Mouse (Mus musculus): ENCODE data around the gene Sorcs3. TPM values are rescaled to one million over a fixed set of nuclear protein-coding genes. Genes with fewer than 3 reads are reported as not detected.

Sorcs3 gene
- polyA plus RNA-seq, 1 experiment from 2014 or later = 9.9 TPM

GRCm38 (mm10) chr19:48206861-48207730, 1.3 kb downstream of the Sorcs3 start:
- Histone ChIP-seq H3K27ac (ENCODE audit: low read length) (no peak overlapping the region), H3K4me2 (ENCODE audit: low read length) (peak overlapping the region; percentile 96), H3K36me3 (ENCODE audit: control insufficient read depth, insufficient read depth) (no peaks in the 10 kb centered on the region), H3K27me3 (replicated peaks; ENCODE audit: control insufficient read depth, insufficient read depth, low read length) (peaks cover 11% of the 10 kb centered on the region; the same call in 1 of the 2 replicates), H3K9me3 (ENCODE audit: control insufficient read depth, low read length) (peaks cover 3% of the 10 kb centered on the region), H3K4me1 (replicated peaks; ENCODE audit: control insufficient read depth, insufficient read depth, low read length) (peaks cover 25% of the 10 kb centered on the region), H3K4me3 (replicated peaks; ENCODE audit: low read length) (peak overlapping the region; percentile 62), H3K9ac (replicated peaks; ENCODE audit: low read depth, low read length) (peak overlapping the region; percentile 1; the same call in 1 of the 2 replicates)
- ATAC-seq = no peak
- under 1% methylated on average over 21 of the region's 21 CpGs for WGBS

- H3K9ac ChIP-seq (replicated peaks; ENCODE audit: low read depth, low read length) = no peak overlapping the region
- peaks cover 25% of the 10 kb centered on the region for H3K4me1 ChIP-seq (replicated peaks; ENCODE audit: control insufficient read depth, insufficient read depth, low read length)
- peak overlapping the region; percentile 62 for H3K4me3 ChIP-seq (replicated peaks; ENCODE audit: low read length)
- no peak for ATAC-seq
- no peak overlapping the region for H3K27ac ChIP-seq (ENCODE audit: low read length)
- H3K36me3 ChIP-seq (ENCODE audit: control insufficient read depth, insufficient read depth) = no peaks in the 10 kb centered on the region
- H3K9me3 ChIP-seq (ENCODE audit: control insufficient read depth, low read length) = peaks cover 8% of the 10 kb centered on the region
- H3K4me2 ChIP-seq (ENCODE audit: low read length) = peak overlapping the region; percentile 96
- 6% methylated on average over 10 of the region's 10 CpGs for WGBS
- H3K27me3 ChIP-seq (replicated peaks; ENCODE audit: control insufficient read depth, insufficient read depth, low read length) = peaks cover 11% of the 10 kb centered on the region; the same call in 1 of the 2 replicates
Observed at GRCm38 (mm10) chr19:48207731-48208370, 2.0 kb downstream of the Sorcs3 start.

- Histone ChIP-seq H3K4me3 (replicated peaks; ENCODE audit: low read length) (no peak overlapping the region), H3K27ac (ENCODE audit: low read length) (no peak overlapping the region), H3K9ac (replicated peaks; ENCODE audit: low read depth, low read length) (no peak overlapping the region), H3K9me3 (ENCODE audit: control insufficient read depth, low read length) (peaks cover 8% of the 10 kb centered on the region), H3K4me1 (replicated peaks; ENCODE audit: control insufficient read depth, insufficient read depth, low read length) (no peaks in the 10 kb centered on the region), H3K4me2 (ENCODE audit: low read length) (no peak overlapping the region), H3K27me3 (replicated peaks; ENCODE audit: control insufficient read depth, insufficient read depth, low read length) (no peaks in the 10 kb centered on the region), H3K36me3 (ENCODE audit: control insufficient read depth, insufficient read depth) (no peaks in the 10 kb centered on the region)
- no peak for ATAC-seq
Observed at GRCm38 (mm10) chr19:48215379-48215778, 9.6 kb downstream of the Sorcs3 start.

- ATAC-seq = peak; percentile 67; the same call in 1 of the 2 replicates
- Histone ChIP-seq H3K27ac (ENCODE audit: low read length) (no peak overlapping the region), H3K9ac (replicated peaks; ENCODE audit: low read depth, low read length) (no peak overlapping the region), H3K27me3 (replicated peaks; ENCODE audit: control insufficient read depth, insufficient read depth, low read length) (peaks cover 9% of the 10 kb centered on the region; the same call in 1 of the 2 replicates), H3K4me1 (replicated peaks; ENCODE audit: control insufficient read depth, insufficient read depth, low read length) (peaks cover 18% of the 10 kb centered on the region), H3K4me3 (replicated peaks; ENCODE audit: low read length) (no peak overlapping the region), H3K36me3 (ENCODE audit: control insufficient read depth, insufficient read depth) (no peaks in the 10 kb centered on the region), H3K9me3 (ENCODE audit: control insufficient read depth, low read length) (no peaks in the 10 kb centered on the region), H3K4me2 (ENCODE audit: low read length) (peak overlapping the region; percentile 9)
- WGBS = 4% methylated on average over 13 of the region's 13 CpGs
Observed at GRCm38 (mm10) chr19:48237786-48238372, 32.1 kb downstream of the Sorcs3 start.

GRCm38 (mm10) chr19:48238391-48238790, 32.6 kb downstream of the Sorcs3 start:
- H3K9ac ChIP-seq (replicated peaks; ENCODE audit: low read depth, low read length) = no peak overlapping the region
- no peak overlapping the region for H3K4me3 ChIP-seq (replicated peaks; ENCODE audit: low read length)
- peaks cover 9% of the 10 kb centered on the region; the same call in 1 of the 2 replicates for H3K27me3 ChIP-seq (replicated peaks; ENCODE audit: control insufficient read depth, insufficient read depth, low read length)
- peak overlapping the region; percentile 9 for H3K4me2 ChIP-seq (ENCODE audit: low read length)
- H3K4me1 ChIP-seq (replicated peaks; ENCODE audit: control insufficient read depth, insufficient read depth, low read length) = peaks cover 18% of the 10 kb centered on the region
- H3K9me3 ChIP-seq (ENCODE audit: control insufficient read depth, low read length) = no peaks in the 10 kb centered on the region
- no peak overlapping the region for H3K27ac ChIP-seq (ENCODE audit: low read length)
- no peaks in the 10 kb centered on the region for H3K36me3 ChIP-seq (ENCODE audit: control insufficient read depth, insufficient read depth)
- peak; percentile 47; the same call in 1 of the 2 replicates for ATAC-seq
- 16% methylated on average over 9 of the region's 9 CpGs for whole genome bisulfite sequencing

GRCm38 (mm10) chr19:48240960-48241359, 35.1 kb downstream of the Sorcs3 start:
- peak; percentile 53; the same call in 1 of the 2 replicates for ATAC-seq
- Histone ChIP-seq H3K4me1 (replicated peaks; ENCODE audit: control insufficient read depth, insufficient read depth, low read length) (peaks cover 18% of the 10 kb centered on the region), H3K4me2 (ENCODE audit: low read length) (no peak overlapping the region), H3K4me3 (replicated peaks; ENCODE audit: low read length) (no peak overlapping the region), H3K9ac (replicated peaks; ENCODE audit: low read depth, low read length) (no peak overlapping the region), H3K9me3 (ENCODE audit: control insufficient read depth, low read length) (no peaks in the 10 kb centered on the region), H3K36me3 (ENCODE audit: control insufficient read depth, insufficient read depth) (no peaks in the 10 kb centered on the region), H3K27me3 (replicated peaks; ENCODE audit: control insufficient read depth, insufficient read depth, low read length) (peaks cover 9% of the 10 kb centered on the region; the same call in 1 of the 2 replicates), H3K27ac (ENCODE audit: low read length) (no peak overlapping the region)
- whole genome bisulfite sequencing = 8% methylated on average over 2 of the region's 2 CpGs

GRCm38 (mm10) chr19:48244036-48244435, 38.2 kb downstream of the Sorcs3 start:
- Histone ChIP-seq H3K36me3 (ENCODE audit: control insufficient read depth, insufficient read depth) (no peaks in the 10 kb centered on the region), H3K27ac (ENCODE audit: low read length) (no peak overlapping the region), H3K4me2 (ENCODE audit: low read length) (no peak overlapping the region), H3K4me1 (replicated peaks; ENCODE audit: control insufficient read depth, insufficient read depth, low read length) (peaks cover 10% of the 10 kb centered on the region), H3K27me3 (replicated peaks; ENCODE audit: control insufficient read depth, insufficient read depth, low read length) (peaks cover 2% of the 10 kb centered on the region; the same call in 1 of the 2 replicates), H3K9me3 (ENCODE audit: control insufficient read depth, low read length) (no peaks in the 10 kb centered on the region), H3K9ac (replicated peaks; ENCODE audit: low read depth, low read length) (no peak overlapping the region), H3K4me3 (replicated peaks; ENCODE audit: low read length) (no peak overlapping the region)
- WGBS = 76% methylated on average over 3 of the region's 3 CpGs
- ATAC-seq = no peak

GRCm38 (mm10) chr19:48259223-48259622, 53.4 kb downstream of the Sorcs3 start:
- no peak overlapping the region for H3K27ac ChIP-seq (ENCODE audit: low read length)
- H3K36me3 ChIP-seq (ENCODE audit: control insufficient read depth, insufficient read depth) = no peaks in the 10 kb centered on the region
- H3K9me3 ChIP-seq (ENCODE audit: control insufficient read depth, low read length) = no peaks in the 10 kb centered on the region
- no peak overlapping the region for H3K4me2 ChIP-seq (ENCODE audit: low read length)
- H3K4me1 ChIP-seq (replicated peaks; ENCODE audit: control insufficient read depth, insufficient read depth, low read length) = no peaks in the 10 kb centered on the region
- no peaks in the 10 kb centered on the region for H3K27me3 ChIP-seq (replicated peaks; ENCODE audit: control insufficient read depth, insufficient read depth, low read length)
- H3K4me3 ChIP-seq (replicated peaks; ENCODE audit: low read length) = no peak overlapping the region
- ATAC-seq = no peak
- H3K9ac ChIP-seq (replicated peaks; ENCODE audit: low read depth, low read length) = no peak overlapping the region
- 75% methylated on average over 7 of the region's 7 CpGs for WGBS

- H3K27ac ChIP-seq (ENCODE audit: low read length) = no peak overlapping the region
- WGBS = 63% methylated on average over 8 of the region's 8 CpGs
- ATAC-seq = peak; percentile 64
Observed at GRCm38 (mm10) chr19:48260671-48261070, 54.8 kb downstream of the Sorcs3 start.

More at GRCm38 (mm10) chr19:48260671-48261070, 54.8 kb downstream of the Sorcs3 start:
- no peaks in the 10 kb centered on the region for H3K4me1 ChIP-seq (replicated peaks; ENCODE audit: control insufficient read depth, insufficient read depth, low read length)
- H3K4me3 ChIP-seq (replicated peaks; ENCODE audit: low read length) = no peak overlapping the region
- no peaks in the 10 kb centered on the region for H3K27me3 ChIP-seq (replicated peaks; ENCODE audit: control insufficient read depth, insufficient read depth, low read length)
- no peak overlapping the region for H3K9ac ChIP-seq (replicated peaks; ENCODE audit: low read depth, low read length)
- H3K4me2 ChIP-seq (ENCODE audit: low read length) = no peak overlapping the region
- no peaks in the 10 kb centered on the region for H3K9me3 ChIP-seq (ENCODE audit: control insufficient read depth, low read length)
- no peaks in the 10 kb centered on the region for H3K36me3 ChIP-seq (ENCODE audit: control insufficient read depth, insufficient read depth)

Measured in forebrain, embryonic 16.5 days (tissue).